Mouse (Mus musculus) heart, embryonic 12.5 days (tissue): Measurements from ENCODE around the gene Chmp1a. TPM values are rescaled to one million over a fixed set of nuclear protein-coding genes. Genes with fewer than 3 reads are reported as not detected.

Experiments used
- polyA plus RNA-seq: library from polyadenylated mRNA; unstranded; fragments of >200 nt; fragmentation: Nextera tagmentation; extraction: Ambion mirVana; gene quantifications from 2 replicates; pipeline ENCODE4 v1.2.1, GENCODE M21; 2016

The Chmp1a gene
- polyA plus RNA-seq, 1 experiment from 2014 or later, result 102 TPM

Other genes with a start within 250 kb of the Chmp1a start
- 62.4 and 64.8 TPM in 2 replicates for gene Ankrd11, start 170.5 kb downstream of the Chmp1a start, polyA plus RNA-seq
- 77.3 and 79.9 TPM in 2 replicates for gene Spg7, start 149.8 kb downstream of the Chmp1a start, polyA plus RNA-seq
- gene Rpl13, start 110.4 kb downstream of the Chmp1a start, polyA plus RNA-seq, result 1,041 and 1,045 TPM in 2 replicates
- gene Cpne7, start 95.4 kb downstream of the Chmp1a start, polyA plus RNA-seq, result 0.18 and 0.24 TPM in 2 replicates
- gene Sult5a1, start 54.4 kb downstream of the Chmp1a start, polyA plus RNA-seq, result 5.4 and 5.8 TPM in 2 replicates
- 2.5 and 2.8 TPM in 2 replicates for gene Dpep1, start 26.5 kb downstream of the Chmp1a start, polyA plus RNA-seq
- gene Spata33, start 69 bp upstream of the Chmp1a start, polyA plus RNA-seq, result 3.4 and 4.2 TPM in 2 replicates
- 20.3 and 23.6 TPM in 2 replicates for gene Cdk10, start 12.1 kb upstream of the Chmp1a start, polyA plus RNA-seq
- 2.3 and 2.5 TPM in 2 replicates for gene Spata2l, start 23.5 kb upstream of the Chmp1a start, polyA plus RNA-seq
- gene Zfp276, start 41.4 kb upstream of the Chmp1a start, polyA plus RNA-seq, result 16.0 and 18.2 TPM in 2 replicates
- 19.5 and 20.0 TPM in 2 replicates for gene Vps9d1, start 41.6 kb upstream of the Chmp1a start, polyA plus RNA-seq
- 23.0 and 23.6 TPM in 2 replicates for gene Fanca, start 105.8 kb upstream of the Chmp1a start, polyA plus RNA-seq
- gene Spire2, start 120.0 kb upstream of the Chmp1a start, polyA plus RNA-seq, result 2.8 and 3.4 TPM in 2 replicates
- 172 TPM in 2 replicates for gene Tcf25, start 161.0 kb upstream of the Chmp1a start, polyA plus RNA-seq
- gene Mc1r, start 194.3 kb upstream of the Chmp1a start, polyA plus RNA-seq, result not detected in 2 replicates
- gene Tubb3, start 198.7 kb upstream of the Chmp1a start, polyA plus RNA-seq, result 7.6 and 9.1 TPM in 2 replicates
- gene Def8, start 210.8 kb upstream of the Chmp1a start, polyA plus RNA-seq, result 34.7 and 36.0 TPM in 2 replicates